Mouse (Mus musculus): ENCODE measurements around the gene Mis18a. TPM values are rescaled to one million over a fixed set of nuclear protein-coding genes. Genes with fewer than 3 reads are reported as not detected.

Gene Mis18a
- polyA plus RNA-seq, 1 experiment, result 20.3 TPM

- Histone ChIP-seq H3K27ac (ENCODE audit: insufficient read depth, low read depth, low read length) (no peak overlapping the region), H3K36me3 (ENCODE audit: control insufficient read depth, insufficient read depth, low read length) (peaks cover 32% of the 10 kb centered on the region), H3K27me3 (ENCODE audit: control insufficient read depth, insufficient read depth, low read length) (no peaks in the 10 kb centered on the region), H3K4me1 (ENCODE audit: control insufficient read depth, insufficient read depth, insufficient read length, low read length) (no peaks in the 10 kb centered on the region), H3K4me3 (ENCODE audit: low read depth, low read length) (no peak overlapping the region)
- TF ChIP-seq POLR2A (IDR thresholded peaks at IDR 0.05; ENCODE audit: low read depth, low read length), result no peak
- TF ChIP-seq CTCF (IDR thresholded peaks at IDR 0.05; ENCODE audit: extremely low read depth, insufficient read length, insufficient replicate concordance, low read depth, low read length), result no peak
- 64% methylated on average over 4 of the region's 4 CpGs for WGBS
These were observed 33.3 kb upstream of the Mis18a start for GRCm38 (mm10) chr16:90760515-90760914.

GRCm38 (mm10) chr16:90759335-90759734 is 32.1 kb upstream of the Mis18a start:
- TF ChIP-seq POLR2A (IDR thresholded peaks at IDR 0.05; ENCODE audit: low read depth, low read length), result no peak
- no peak for TF ChIP-seq CTCF (IDR thresholded peaks at IDR 0.05; ENCODE audit: extremely low read depth, insufficient read length, insufficient replicate concordance, low read depth, low read length)
- H3K4me1 ChIP-seq (ENCODE audit: control insufficient read depth, insufficient read depth, insufficient read length, low read length), result no peaks in the 10 kb centered on the region
- 61% methylated on average over 3 of the region's 3 CpGs for WGBS
- H3K27ac ChIP-seq (ENCODE audit: insufficient read depth, low read depth, low read length), result no peak overlapping the region
- no peaks in the 10 kb centered on the region for H3K27me3 ChIP-seq (ENCODE audit: control insufficient read depth, insufficient read depth, low read length)
- H3K4me3 ChIP-seq (ENCODE audit: low read depth, low read length), result no peak overlapping the region
- peaks cover 34% of the 10 kb centered on the region for H3K36me3 ChIP-seq (ENCODE audit: control insufficient read depth, insufficient read depth, low read length)

- Histone ChIP-seq H3K36me3 (ENCODE audit: control insufficient read depth, insufficient read depth, low read length) (peaks cover 26% of the 10 kb centered on the region), H3K4me3 (ENCODE audit: low read depth, low read length) (no peak overlapping the region), H3K4me1 (ENCODE audit: control insufficient read depth, insufficient read depth, insufficient read length, low read length) (no peaks in the 10 kb centered on the region), H3K27me3 (ENCODE audit: control insufficient read depth, insufficient read depth, low read length) (no peaks in the 10 kb centered on the region), H3K27ac (ENCODE audit: insufficient read depth, low read depth, low read length) (no peak overlapping the region)
- TF ChIP-seq CTCF (IDR thresholded peaks at IDR 0.05; ENCODE audit: extremely low read depth, insufficient read length, insufficient replicate concordance, low read depth, low read length) (no peak), POLR2A (IDR thresholded peaks at IDR 0.05; ENCODE audit: low read depth, low read length) (no peak)
- 89% methylated on average over 13 of the region's 13 CpGs for WGBS
These were observed 26.3 kb upstream of the Mis18a start for GRCm38 (mm10) chr16:90753386-90753941.

GRCm38 (mm10) chr16:90748169-90748568 is 21.0 kb upstream of the Mis18a start:
- TF ChIP-seq POLR2A (IDR thresholded peaks at IDR 0.05; ENCODE audit: low read depth, low read length) (no peak), CTCF (IDR thresholded peaks at IDR 0.05; ENCODE audit: extremely low read depth, insufficient read length, insufficient replicate concordance, low read depth, low read length) (no peak)
- no peaks in the 10 kb centered on the region for H3K4me1 ChIP-seq (ENCODE audit: control insufficient read depth, insufficient read depth, insufficient read length, low read length)
- no peak overlapping the region for H3K27ac ChIP-seq (ENCODE audit: insufficient read depth, low read depth, low read length)
- no peak overlapping the region for H3K4me3 ChIP-seq (ENCODE audit: low read depth, low read length)
- H3K36me3 ChIP-seq (ENCODE audit: control insufficient read depth, insufficient read depth, low read length), result peaks cover 8% of the 10 kb centered on the region; the same call in 1 of the 2 replicates
- WGBS, result 91% methylated on average over 7 of the region's 7 CpGs
- H3K27me3 ChIP-seq (ENCODE audit: control insufficient read depth, insufficient read depth, low read length), result no peaks in the 10 kb centered on the region

- H3K4me3 ChIP-seq (ENCODE audit: low read depth, low read length), result no peak overlapping the region
- H3K36me3 ChIP-seq (ENCODE audit: control insufficient read depth, insufficient read depth, low read length), result peaks cover 8% of the 10 kb centered on the region; the same call in 1 of the 2 replicates
- 81% methylated on average over 6 of the region's 6 CpGs for WGBS
- H3K27me3 ChIP-seq (ENCODE audit: control insufficient read depth, insufficient read depth, low read length), result no peaks in the 10 kb centered on the region
- no peak overlapping the region for H3K27ac ChIP-seq (ENCODE audit: insufficient read depth, low read depth, low read length)
- TF ChIP-seq CTCF (IDR thresholded peaks at IDR 0.05; ENCODE audit: extremely low read depth, insufficient read length, insufficient replicate concordance, low read depth, low read length), result no peak
- no peak for TF ChIP-seq POLR2A (IDR thresholded peaks at IDR 0.05; ENCODE audit: low read depth, low read length)
- H3K4me1 ChIP-seq (ENCODE audit: control insufficient read depth, insufficient read depth, insufficient read length, low read length), result no peaks in the 10 kb centered on the region
These were observed 19.9 kb upstream of the Mis18a start for GRCm38 (mm10) chr16:90747143-90747542.

- WGBS, result 74% methylated on average over 26 of the region's 26 CpGs
- Histone ChIP-seq H3K27me3 (ENCODE audit: control insufficient read depth, insufficient read depth, low read length) (no peaks in the 10 kb centered on the region), H3K27ac (ENCODE audit: insufficient read depth, low read depth, low read length) (no peak within 1 kb of the TSS), H3K4me3 (ENCODE audit: low read depth, low read length) (no peak within 1 kb of the TSS), H3K4me1 (ENCODE audit: control insufficient read depth, insufficient read depth, insufficient read length, low read length) (no peaks in the 10 kb centered on the region), H3K36me3 (ENCODE audit: control insufficient read depth, insufficient read depth, low read length) (no peaks in the 10 kb centered on the region)
- no peak for TF ChIP-seq POLR2A (IDR thresholded peaks at IDR 0.05; ENCODE audit: low read depth, low read length)
- TF ChIP-seq CTCF (IDR thresholded peaks at IDR 0.05; ENCODE audit: extremely low read depth, insufficient read length, insufficient replicate concordance, low read depth, low read length), result no peak
These were observed 11.1 kb upstream of the Mis18a start, which contains the start of gene Mrap for GRCm38 (mm10) chr16:90738092-90738956. Mrap (plus strand) TSS chr16:90738207.

GRCm38 (mm10) chr16:90736672-90737270 is 9.6 kb upstream of the Mis18a start:
- Histone ChIP-seq H3K36me3 (ENCODE audit: control insufficient read depth, insufficient read depth, low read length) (no peaks in the 10 kb centered on the region), H3K4me1 (ENCODE audit: control insufficient read depth, insufficient read depth, insufficient read length, low read length) (no peaks in the 10 kb centered on the region), H3K4me3 (ENCODE audit: low read depth, low read length) (no peak overlapping the region), H3K27ac (ENCODE audit: insufficient read depth, low read depth, low read length) (no peak overlapping the region), H3K27me3 (ENCODE audit: control insufficient read depth, insufficient read depth, low read length) (no peaks in the 10 kb centered on the region)
- WGBS, result 63% methylated on average over 10 of the region's 10 CpGs
- TF ChIP-seq POLR2A (IDR thresholded peaks at IDR 0.05; ENCODE audit: low read depth, low read length) (no peak), CTCF (IDR thresholded peaks at IDR 0.05; ENCODE audit: extremely low read depth, insufficient read length, insufficient replicate concordance, low read depth, low read length) (no peak)

Measured in small intestine, adult 2 months (tissue).